Mouse (Mus musculus) adipocyte (in vitro differentiated cells): ENCODE data around the gene Golt1a.
"Not testable (repeated sequence)": the region's sequence is repeated elsewhere in the genome, so short reads cannot be mapped to it uniquely, and the experiment has no call there.

ENCODE experiments used
- DNase-seq: peaks from one replicate; pipeline ENCODE4 v3.0.0-alpha.2; 2016; ENCODE audit warnings: low spot score

The Golt1a gene

DNA sequence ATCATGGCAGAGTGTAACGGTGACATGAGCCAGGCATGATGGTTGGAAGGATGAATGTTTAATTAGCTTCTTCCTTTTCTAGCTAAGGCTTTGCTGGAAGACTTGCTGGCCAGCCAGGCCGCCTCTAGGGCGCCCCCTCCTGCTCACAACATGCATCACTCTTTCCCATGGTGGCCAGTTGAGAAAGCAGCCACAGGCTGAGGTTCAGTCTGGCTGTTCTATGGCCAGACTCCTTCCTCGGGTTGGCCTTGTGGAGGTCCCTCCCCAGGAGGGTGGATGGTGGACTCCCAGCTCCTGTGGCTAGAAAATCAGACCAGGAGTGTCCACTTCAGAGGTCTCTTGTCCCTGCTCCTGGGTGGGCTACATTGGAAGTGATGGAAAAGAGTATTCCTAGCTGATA is 2.8 kb upstream of the Golt1a start:
- peak; percentile 74 for DNase-seq

DNA sequence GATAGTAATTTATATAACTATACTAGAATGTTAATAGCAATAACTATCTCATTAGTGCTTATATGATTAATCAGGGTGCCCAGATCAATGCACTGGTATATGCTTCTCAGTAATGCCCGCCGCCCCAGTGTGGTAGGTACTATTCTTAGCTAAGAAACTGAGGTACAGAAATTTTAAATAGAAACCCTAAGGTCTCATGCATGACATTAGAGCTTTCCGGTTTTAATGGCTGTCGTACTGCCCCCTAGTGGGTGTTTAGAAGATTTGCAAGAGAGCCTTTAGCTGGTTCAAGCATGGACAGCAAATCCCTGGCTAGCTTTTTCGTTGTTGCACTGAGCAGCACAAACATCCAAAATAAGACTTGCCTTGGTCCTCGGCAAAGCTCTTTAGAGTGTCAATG is 2.3 kb upstream of the Golt1a start:
- DNase-seq = peak; percentile 87

DNA sequence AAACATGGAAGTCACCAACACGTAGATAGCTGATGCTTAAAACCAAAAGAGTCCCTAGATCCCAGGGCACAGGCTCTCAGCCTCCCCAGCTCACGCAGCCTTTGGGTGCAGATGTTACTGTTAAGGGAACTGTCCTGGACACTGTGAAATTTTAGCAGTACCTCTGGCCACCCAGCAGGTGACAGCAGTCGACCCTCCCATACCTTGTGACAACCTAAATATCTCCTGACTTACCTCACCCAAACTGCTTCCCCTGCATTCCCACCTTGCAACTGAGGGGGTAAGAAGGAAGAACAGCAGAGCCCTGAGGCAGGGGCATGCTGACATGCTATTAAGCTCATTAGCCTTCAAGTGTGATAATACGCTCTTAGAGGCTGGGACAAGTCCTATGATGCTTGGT is 1.6 kb downstream of the Golt1a start:
- no peak for DNase-seq

DNA sequence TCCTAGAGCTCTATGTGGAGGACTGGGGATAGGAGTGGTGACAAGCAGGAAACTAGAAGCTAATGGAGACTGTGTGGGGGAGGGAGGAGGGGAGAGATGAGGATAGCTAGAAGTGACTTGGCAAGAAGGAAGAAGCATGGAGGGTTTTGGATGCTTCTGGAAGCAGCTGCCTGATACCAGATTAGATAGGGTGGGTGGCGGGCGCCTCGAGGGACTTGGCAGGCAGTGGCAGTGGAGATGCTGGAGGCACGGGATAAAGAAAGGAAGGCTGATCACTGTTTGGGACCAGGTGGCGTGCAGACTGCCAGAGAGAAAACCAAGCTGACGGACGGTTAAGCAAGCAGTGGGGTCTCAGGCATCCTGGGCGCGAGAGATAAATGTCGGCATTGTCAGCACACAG is 2.3 kb downstream of the Golt1a start:
- DNase-seq = no peak

DNA sequence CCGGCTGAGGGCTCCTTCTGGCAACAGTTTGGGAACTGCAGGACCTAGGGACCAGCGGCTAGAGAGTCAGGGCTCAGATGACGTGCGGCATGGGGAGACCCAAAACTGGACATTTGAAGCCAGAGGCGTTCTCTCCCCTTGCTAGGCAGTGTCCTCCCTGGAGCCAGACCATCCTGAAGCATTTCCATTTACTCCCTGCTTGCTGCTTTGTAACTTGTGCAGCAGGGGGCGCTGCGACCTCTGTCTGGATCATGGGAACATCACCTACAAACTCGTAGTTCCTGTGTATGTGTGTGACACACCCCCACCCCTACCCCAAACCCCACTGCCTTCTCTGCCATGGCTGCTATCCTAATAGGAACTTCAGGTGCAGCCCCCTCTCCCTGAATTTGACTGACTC is 4.8 kb downstream of the Golt1a start:
- peak; percentile 34 for DNase-seq

DNA sequence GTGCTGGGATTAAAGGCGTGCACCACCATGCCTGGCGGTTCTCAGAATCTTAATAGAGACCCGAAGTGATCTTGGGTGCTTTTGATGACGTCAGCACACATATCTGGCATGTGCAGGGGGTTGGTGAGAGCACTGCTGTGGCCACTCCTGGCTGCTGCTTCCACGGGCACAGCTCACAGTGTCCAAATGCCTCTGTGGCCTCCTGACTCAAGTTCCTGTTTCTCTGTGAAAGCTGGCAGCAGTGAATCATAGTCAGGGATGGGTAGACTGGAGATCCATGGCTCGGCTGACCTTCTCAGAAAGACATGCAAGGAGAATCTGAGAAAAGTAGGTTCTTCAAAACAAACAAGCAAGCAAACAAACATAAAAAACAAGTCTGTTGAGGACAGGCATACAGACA is 6.2 kb downstream of the Golt1a start:
- DNase-seq = no peak

DNA sequence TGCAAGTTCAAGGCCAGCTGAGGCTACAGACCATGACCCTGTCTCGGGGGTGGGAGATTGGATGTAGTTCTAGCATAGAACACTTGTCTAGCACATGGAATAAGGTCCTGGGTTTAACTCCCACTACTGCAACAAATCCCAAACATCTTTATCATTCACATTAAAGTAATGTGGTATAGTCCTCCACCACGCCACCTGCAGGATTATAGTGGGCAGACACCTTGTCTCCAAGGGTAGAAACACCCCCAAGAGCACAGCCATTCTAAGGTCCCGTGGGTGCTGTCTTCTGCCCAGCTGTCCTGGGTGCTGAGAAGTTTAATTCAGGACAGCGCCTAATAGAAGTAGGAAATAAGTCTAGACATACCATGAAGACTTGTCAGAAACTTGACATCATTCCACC is 7.0 kb downstream of the Golt1a start:
- DNase-seq = no peak

DNA sequence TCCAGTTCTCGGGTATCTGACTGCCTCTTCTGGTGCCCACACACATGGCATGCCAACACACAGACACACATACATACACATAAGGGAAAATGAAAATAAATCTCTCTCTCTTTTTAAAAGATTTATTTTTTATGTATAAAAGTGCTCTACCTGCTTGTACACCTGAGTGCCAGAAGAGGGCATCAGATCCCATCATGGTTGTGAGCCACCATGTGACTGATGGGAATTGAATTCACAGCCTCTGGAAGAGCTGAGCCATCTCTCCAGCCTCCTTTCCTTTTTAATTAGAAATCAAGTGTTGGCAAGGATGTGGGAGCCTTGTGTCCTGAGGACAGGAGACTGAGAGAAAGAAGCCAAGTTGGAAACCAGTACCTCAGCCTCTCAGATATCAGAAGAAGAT is 7.5 kb downstream of the Golt1a start:
- no peak for DNase-seq

DNA sequence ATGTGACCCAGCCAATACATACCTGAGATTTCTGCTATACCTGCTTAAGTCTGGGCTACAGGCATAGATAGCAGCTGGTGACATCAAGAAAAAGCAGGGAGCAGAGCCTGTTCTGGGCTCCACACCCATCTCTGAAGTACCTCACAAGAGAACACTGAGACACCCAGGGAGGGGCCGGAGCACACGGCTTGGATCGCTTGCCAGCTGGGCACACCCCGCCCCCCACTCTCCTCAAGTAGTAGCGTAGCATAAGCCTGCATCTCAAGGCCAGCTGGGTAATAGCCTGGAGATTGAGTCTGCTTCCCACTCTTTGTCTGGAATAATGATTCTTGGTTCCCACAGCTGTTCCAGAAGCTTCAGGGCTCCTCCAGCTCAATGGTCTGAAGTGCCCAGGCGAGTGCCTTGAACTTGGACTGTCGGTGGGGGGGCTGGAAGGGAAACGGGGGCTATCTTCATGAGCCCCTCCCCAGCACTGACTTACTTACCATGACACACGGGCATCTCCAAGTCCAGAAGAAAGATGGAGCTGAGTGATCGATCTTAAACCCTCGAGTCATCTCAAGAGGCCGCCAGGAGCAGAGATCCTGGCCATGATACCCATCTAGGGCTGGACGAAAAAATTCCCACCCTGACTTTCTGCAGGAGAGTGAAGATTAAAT is 11.8 kb downstream of the Golt1a start, which contains the start of gene Kiss1:
Kiss1 (plus strand) TSS at position 609 of the 659 bp plus-strand sequence.
- no peak for DNase-seq

DNA sequence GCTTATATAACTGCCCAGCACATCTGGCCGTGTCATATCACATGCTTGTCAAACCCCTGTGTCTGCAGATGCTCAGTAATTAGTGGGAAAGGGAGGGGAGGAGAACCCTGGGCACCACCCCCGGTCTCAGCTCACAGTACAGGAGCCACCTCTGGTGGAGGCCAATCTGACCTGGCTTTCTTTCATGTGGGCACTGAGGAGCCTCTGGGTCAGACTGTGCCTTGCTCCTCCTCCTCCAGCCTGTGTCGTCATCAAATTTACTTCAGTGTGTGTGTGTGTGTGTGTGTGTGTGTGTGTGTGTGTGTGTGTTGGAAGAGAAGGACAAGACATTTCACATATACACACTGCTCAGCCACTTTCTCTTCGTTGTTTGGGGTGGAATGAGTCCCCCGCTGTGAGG is 13.7 kb downstream of the Golt1a start:
- DNase-seq = no peak

DNA sequence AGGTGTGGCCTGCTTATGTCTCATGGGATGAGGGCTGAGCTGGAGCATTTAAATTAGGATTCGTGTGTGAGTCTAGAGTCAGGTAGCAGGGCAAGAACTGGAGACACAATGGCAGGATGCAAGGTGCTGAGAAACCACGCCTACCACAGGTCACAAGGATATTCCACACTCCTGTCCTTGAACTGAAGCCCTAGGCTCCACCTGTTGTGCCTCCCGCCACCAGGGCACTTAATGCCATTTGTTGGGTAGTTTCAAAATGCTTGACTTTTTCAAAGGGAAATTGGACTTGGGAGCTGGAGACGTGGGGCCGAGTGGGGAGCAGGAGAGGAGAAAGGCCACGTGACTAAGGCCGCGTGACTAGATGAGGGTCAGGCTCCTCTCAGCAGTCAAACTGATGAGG is 16.4 kb downstream of the Golt1a start:
- no peak for DNase-seq

DNA sequence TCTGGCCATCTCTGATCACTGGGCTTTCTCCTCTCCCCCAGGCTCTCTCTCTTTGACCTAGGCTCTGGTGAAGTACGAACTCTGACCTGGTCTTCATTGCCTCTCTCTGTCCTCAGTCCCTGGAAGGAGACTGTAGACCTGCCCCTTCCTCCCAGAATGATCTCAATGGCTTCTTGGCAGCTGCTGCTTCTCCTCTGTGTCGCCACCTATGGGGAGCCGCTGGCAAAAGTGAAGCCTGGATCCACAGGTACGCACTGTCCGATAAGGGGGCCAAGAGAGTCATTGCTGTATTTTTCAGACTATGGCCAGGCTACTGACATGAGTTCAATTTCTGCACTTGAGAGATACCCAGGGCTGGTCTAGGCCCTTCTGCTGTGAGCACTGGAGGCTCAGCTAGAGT is 17.5 kb downstream of the Golt1a start:
- no peak for DNase-seq

DNA sequence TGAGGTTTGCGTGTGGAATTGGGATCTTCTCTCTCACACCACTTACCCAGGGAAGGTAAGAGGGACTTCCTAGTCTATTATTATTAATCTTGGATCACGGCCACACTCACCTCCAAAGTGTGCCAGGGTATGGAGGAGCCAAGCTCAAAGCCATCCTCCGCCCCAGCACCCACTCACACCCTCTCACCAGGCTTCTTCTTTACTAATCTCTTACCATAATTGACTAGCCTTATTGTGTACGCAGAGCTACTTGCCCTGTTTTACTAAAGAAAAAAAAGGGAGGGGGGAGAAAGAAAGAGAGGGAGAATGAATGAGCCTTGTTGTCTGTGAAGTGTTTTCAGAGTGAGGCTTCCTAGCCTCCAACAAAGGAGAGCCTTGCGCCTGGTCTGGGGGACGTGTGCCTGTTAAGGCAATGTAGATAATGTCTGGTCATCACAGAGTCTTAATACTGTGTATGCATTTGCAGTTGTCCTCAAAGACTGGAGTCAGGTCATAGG is 18.7 kb downstream of the Golt1a start:
- no peak for DNase-seq

DNA sequence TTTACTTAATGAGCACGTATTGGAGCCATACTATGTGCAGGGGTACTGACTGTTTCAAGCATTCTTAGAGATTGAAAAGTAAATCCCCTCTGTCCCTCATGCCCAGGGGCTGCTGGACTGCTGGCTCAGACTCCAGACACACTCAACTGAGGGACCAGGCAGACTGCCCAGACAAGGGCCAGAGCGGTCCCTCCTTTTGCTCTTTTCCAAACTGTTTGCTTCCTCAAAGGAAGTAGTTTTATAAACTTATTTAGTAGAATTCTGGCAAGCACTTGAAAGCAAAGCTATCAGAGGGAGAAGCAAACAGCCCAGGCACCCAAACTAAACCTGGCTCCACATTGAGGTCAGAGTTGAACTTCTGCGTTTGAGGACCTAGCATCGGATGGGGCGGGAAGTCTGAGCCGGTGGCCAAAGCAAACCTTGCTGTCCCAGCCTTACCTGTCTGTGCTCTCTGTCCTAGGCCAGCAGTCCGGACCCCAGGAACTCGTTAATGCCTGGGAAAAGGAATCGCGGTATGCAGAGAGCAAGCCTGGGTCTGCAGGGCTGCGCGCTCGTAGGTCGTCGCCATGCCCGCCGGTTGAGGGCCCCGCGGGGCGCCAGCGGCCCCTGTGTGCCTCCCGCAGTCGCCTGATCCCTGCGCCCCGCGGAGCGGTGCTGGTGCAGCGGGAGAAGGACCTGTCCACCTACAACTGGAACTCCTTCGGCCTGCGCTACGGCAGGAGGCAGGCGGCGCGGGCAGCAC is 19.5 kb downstream of the Golt1a start:
- no peak for DNase-seq

DNA sequence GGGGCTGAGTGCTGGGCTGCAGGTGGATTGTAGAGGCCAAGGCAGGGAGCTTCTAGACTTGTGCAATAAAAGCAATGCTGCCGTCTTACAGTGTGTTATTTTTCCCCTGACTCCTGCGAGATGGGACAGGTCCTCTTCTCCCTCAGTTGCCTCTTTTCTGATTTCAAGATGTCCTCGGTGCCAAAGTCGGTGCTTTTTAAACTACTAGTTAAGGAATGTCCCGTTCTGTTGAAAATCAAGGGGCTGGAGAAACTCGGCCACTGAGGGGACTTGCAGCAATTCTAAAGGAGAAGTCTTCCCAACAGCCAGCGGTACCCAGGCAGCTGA is 20.0 kb downstream of the Golt1a start:
- DNase-seq = no peak

DNA sequence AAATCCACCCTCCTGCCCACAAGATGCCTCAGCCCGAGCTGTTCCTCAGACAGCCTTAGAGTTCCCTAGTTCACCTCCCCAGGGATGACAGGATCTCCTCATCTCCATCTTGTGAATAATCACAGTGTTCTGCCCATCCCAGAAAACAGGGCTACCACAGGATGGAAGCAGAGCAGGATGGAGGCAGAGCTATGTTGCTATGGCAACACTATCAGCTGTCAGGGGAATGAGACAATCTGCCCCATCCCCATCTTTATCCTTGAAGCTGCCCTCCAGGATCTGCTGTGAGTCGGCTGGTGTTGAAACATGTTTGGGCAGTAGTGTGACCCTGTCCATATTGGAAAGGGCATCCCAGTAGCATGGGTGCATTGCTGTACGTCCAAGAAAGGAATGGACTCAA is 21.5 kb downstream of the Golt1a start:
- no peak for DNase-seq

DNA sequence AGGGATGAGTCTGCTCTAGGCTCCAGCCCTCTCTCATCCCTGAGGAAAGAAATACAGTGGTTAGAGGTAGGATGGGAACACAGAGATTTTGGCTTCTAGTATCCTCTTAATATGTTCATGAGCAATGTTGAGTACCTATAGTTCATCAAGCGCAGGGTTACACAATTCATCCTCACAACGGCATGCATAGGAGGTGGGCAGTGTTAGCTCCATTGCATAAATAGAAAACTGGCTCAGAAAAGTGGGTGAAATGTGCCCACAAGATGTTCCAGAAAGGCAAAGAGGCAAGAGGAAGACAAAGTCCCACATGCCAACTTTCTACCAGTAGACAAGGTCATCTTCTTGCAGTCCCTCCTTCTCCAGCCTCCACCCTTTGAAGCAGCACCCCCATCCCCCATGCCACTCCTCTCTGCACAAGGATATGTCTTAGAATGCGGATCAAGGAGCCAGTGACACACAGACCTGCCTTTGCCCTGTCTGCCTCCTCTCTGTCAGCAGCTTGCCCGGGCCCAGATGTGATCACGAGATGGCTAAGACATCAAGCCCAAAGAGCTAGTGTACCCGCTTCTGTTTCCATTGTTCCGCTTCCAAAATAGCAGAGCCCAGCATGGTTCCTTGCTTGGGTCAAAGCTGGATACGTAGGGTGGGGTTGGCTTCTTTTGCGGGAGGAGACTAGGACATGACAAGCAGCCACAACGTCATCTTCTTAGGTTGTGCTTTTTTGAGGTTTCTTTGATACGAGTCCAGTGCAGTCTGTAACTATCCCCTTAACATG is 23.2 kb downstream of the Golt1a start:
- DNase-seq = no peak

DNA sequence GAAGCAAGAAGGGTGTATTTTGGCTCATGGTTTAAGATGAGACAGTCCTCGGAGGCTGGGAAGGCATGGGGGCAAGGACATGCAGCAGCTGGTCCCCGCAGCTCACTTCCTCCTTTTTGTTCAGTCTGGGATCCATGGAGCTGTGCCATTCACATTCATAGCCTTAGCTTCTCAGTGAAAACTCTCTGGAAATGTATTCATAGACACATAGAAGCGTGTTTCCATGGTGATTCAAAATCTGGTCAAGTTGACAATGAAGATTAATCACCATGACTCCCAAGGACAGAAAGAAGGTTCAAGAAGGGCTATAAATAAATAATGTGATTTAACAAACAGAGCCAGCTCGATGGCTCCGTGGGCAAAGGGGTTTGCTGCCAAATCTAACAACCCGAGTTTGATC is 24.3 kb downstream of the Golt1a start:
- DNase-seq = no peak

DNA sequence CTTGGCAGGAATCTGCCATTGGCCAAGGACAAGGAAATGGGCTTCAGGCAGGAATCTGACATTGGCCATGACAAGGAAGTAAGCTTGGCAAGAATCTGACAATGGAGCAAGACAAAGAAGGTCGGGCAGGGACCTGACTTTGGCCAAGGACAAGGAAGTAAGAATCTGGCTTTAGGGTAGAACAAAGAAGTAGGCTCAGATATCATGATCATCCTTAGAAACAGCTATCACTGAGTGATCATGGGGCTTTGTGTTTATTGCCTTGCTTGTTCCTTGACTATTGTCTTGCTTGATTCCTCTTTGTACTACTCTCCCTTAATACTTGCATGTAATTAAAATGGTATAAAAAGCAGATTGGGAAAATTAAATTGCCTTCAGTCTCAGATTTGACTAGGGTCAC is 30.8 kb downstream of the Golt1a start:
- DNase-seq = not testable (repeated sequence)

DNA sequence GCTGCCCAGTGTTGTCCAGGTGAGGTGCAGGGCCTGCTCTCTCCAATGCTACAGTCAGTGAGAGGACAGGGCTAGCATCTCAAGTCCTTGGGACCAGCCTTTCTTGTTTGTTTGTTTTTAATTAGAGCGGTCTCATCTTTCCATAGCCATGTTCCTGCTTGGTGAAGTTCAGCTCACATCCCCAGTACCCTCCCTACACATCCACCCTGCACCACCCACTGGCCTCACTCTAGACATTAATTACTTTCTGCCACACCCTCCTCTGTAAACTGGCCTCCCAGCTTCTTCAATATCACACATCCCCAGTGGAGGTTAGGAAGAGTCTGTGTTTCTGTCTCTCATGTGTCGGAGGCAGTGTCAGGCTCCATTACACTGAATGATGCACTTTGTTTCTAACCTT is 34.8 kb downstream of the Golt1a start:
- DNase-seq = no peak

DNA sequence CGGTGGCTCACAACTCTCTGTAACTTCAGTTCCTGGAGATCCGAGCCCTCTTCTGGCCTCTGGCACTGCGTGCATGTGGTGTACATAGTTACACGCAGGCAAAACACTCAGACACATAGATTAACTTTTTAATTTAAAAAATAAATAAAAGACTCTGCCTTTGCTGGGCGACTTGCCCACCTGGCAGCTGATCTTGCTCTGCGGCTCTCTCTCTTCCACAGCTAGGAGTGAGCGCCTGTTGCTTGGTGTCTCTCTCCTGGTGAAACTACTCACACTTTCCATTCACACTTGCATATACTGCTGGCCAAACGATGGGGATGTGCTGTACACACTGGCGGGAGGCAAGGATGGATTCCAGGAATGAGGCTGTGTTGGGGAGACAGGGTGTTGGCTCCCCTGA is 36.9 kb downstream of the Golt1a start:
- DNase-seq = no peak

DNA sequence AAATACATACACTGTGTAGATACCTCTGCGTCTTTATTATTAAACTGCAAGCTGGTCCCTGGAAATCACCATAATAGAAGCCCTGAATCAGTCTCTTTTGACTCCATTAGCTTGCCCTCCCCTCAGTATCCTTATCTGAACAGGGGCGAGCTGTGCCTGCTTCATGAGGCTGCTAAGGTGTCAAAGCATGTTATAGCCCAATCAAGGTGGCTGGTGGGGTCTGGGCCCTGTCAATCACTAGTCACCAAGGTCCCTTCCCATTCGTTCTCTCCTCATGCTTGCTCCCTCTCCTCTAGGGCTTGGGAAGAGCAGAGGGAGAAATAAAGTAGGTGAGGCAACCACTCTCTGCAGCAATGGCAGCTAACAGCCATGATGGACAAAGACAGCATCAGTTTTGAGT is 37.6 kb downstream of the Golt1a start:
- DNase-seq = no peak
